Mouse (Mus musculus): ENCODE measurements around the gene Rps6ka1.

- TF ChIP-seq CTCF (conservative IDR thresholded peaks at IDR 0.05; ENCODE audit: low read length) (no peak), POU5F1 (IDR thresholded peaks at IDR 0.05; ENCODE audit: borderline replicate concordance, low read length) (no peak), NANOG (IDR thresholded peaks at IDR 0.05; ENCODE audit: borderline replicate concordance, low read length) (no peak)
Observed at GRCm38 (mm10) chr4:133844209-133844841, 43.3 kb downstream of the Rps6ka1 start.
